Mouse (Mus musculus) heart, adult 2 months (tissue): Measurements from ENCODE around the gene Tm4sf20. TPM values are rescaled to one million over a fixed set of nuclear protein-coding genes. Genes with fewer than 3 reads are reported as not detected.

Experiments
- DNase-seq, 2 experiments: peaks; one replicate each; pipeline ENCODE4 v3.0.0; 2021
- H3K27ac ChIP-seq: fragments of 200-600 bp; 2 replicates; pipeline ENCODE4 v1.8.1; 2022
- H3K27me3 ChIP-seq: fragments of 200-500 bp; 2 replicates; pipeline ENCODE4 v1.6.1; 2012; ENCODE audit warnings: mild to moderate bottlenecking, low read length, inconsistent platforms, mixed read lengths; ENCODE audit not compliant: control insufficient read depth, insufficient read depth
- H3K36me3 ChIP-seq: fragments of 200-500 bp; 2 replicates; pipeline ENCODE4 v1.6.1; 2012; ENCODE audit warnings: low read length, inconsistent platforms; ENCODE audit not compliant: control insufficient read depth, insufficient read depth
- H3K4me1 ChIP-seq: fragments of 200-500 bp; 2 replicates; pipeline ENCODE4 v1.6.1; 2011; ENCODE audit warnings: low read length; ENCODE audit not compliant: control insufficient read depth, insufficient read depth
- H3K4me3 ChIP-seq: fragments of 200-600 bp; 2 replicates; pipeline ENCODE4 v1.8.1; 2022
- H3K79me2 ChIP-seq: fragments of 200-500 bp; replicated peaks from 2 replicates; pipeline ENCODE4 v1.6.1; 2012; ENCODE audit warnings: mild to moderate bottlenecking, inconsistent platforms, low read length, moderate library complexity, mixed read lengths; ENCODE audit not compliant: control insufficient read depth, insufficient read depth
- H3K9ac ChIP-seq: fragments of 200-500 bp; 2 replicates; pipeline ENCODE4 v1.6.1; 2012; ENCODE audit warnings: low read depth, mild to moderate bottlenecking, control low read depth, inconsistent platforms, low read length, mixed read lengths
- CTCF ChIP-seq: fragments of 200-600 bp; IDR thresholded peaks from 2 replicates; pipeline ENCODE4 v1.8.1; 2022; ENCODE audit warnings: antibody characterized with exemption, mild to moderate bottlenecking, moderate library complexity
- EP300 ChIP-seq: fragments of 200-500 bp; IDR thresholded peaks from 2 replicates; pipeline ENCODE4 v1.6.1; 2011; ENCODE audit warnings: low read depth, low read length, control low read depth; ENCODE audit not compliant: insufficient read depth
- POLR2A ChIP-seq: fragments of 200-500 bp; IDR thresholded peaks from 2 replicates; pipeline ENCODE4 v1.6.1; 2011; ENCODE audit warnings: mild to moderate bottlenecking, low read depth, low read length, control low read depth; ENCODE audit not compliant: insufficient read depth
- WGBS: fragments of 180-500 bp; shearing (Covaris S2); methylation state at CpG from one replicate; pipeline ENCODE4 v1.1.7; 2018; 5-methylcytosine and 5-hydroxymethylcytosine counted together
- intact Hi-C: fragments of 180-260 bp; cut with DNase I; formaldehyde crosslinking; loops from one replicate; pipeline ENCODE4 v1.15.1; 2025
- polyA plus RNA-seq: library from polyadenylated mRNA; depleted of rRNA; stranded (reverse); fragments of >200 nt; gene quantifications from 2 replicates; pipeline ENCODE4 v1.2.3, GENCODE M21; 2012
- total RNA-seq, 2 experiments: library from RNA; stranded (reverse); gene quantifications; 2 replicates each; pipeline ENCODE4 v1.2.3; 2021

Gene Tm4sf20
- total and polyA plus RNA-seq, 3 experiments = not detected

DNA sequence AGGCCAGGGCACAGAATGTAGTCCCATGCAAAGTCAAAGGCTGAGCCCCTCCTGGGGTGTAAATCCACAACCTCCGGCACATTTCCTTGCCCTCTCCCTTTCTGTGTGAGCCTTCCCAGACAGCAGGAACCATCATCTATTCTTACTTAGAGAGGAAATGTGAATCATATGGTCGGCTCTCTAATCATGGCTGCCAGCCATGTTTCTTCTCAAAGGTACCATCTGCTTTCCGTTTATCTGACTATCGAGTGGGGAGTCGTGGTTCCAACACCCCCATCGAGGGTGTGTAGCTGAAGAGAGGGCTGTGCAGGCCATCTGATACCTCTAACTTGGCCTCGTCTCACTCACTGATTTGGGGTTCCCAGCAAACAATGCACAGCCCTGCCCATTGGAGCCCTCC is 19.8 kb upstream of the Tm4sf20 start:
- Histone ChIP-seq H3K4me3 (no peak overlapping the region), H3K9ac (no peak overlapping the region), H3K79me2 (no peaks in the 10 kb centered on the region), H3K27me3 (no peaks in the 10 kb centered on the region), H3K36me3 (no peaks in the 10 kb centered on the region), H3K27ac (no peak overlapping the region), H3K4me1 (peaks cover 2% of the 10 kb centered on the region)
- intact Hi-C loops = no loop called here
- no peak for DNase-seq
- TF ChIP-seq CTCF = no peak
- 59% methylated on average over 7 of the region's 7 CpGs for WGBS

- Histone ChIP-seq H3K27ac (no peak overlapping the region), H3K9ac (no peak overlapping the region), H3K27me3 (no peaks in the 10 kb centered on the region), H3K36me3 (no peaks in the 10 kb centered on the region), H3K4me3 (no peak overlapping the region), H3K4me1 (peaks cover 2% of the 10 kb centered on the region), H3K79me2 (no peaks in the 10 kb centered on the region)
- TF ChIP-seq EP300 = peak; percentile 87
- TF ChIP-seq CTCF = peak; percentile 90
- TF ChIP-seq POLR2A = no peak
- peak; percentile 53 to 69 for DNase-seq
- intact Hi-C loops = loop anchor here (1.0 to 2.0 kb wide), 4 partner anchors 51 to 400 kb away; partner anchors contain the start of gene Agfg1
- 3% methylated on average over 2 of the region's 2 CpGs for WGBS
Measured at GRCm38 (mm10) chr1:82787414-82787813, 19.2 kb upstream of the Tm4sf20 start.

DNA sequence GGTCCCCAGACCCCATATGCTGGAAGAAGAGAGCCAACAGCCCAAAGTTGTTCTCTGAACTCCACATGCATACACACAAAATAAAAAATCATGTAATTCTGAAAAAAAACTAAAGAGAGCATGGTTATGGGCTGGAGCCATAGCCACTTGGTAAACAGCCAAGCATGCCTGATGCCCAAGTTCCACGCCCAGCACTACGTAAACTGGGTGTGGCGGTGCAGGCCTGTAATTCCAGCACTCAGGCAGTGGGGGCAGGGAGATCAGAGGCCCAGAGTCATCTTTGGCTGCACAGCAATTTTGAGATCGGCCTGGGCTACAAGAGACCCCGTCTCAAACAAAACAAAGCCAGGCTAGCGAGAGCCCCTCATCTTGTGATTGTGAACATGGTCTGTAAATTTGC is 17.3 kb upstream of the Tm4sf20 start:
- WGBS = 64% methylated on average over 6 of the region's 6 CpGs
- Histone ChIP-seq H3K4me1 (peaks cover 2% of the 10 kb centered on the region), H3K27ac (no peak overlapping the region), H3K9ac (no peak overlapping the region), H3K36me3 (no peaks in the 10 kb centered on the region), H3K79me2 (no peaks in the 10 kb centered on the region), H3K27me3 (no peaks in the 10 kb centered on the region), H3K4me3 (no peak overlapping the region)
- DNase-seq = no peak
- intact Hi-C loops = no loop called here
- no peak for TF ChIP-seq CTCF
- TF ChIP-seq EP300 = no peak

GRCm38 (mm10) chr1:82783559-82783958 is 15.3 kb upstream of the Tm4sf20 start:
- Histone ChIP-seq H3K4me1 (peaks cover 2% of the 10 kb centered on the region), H3K36me3 (no peaks in the 10 kb centered on the region), H3K79me2 (no peaks in the 10 kb centered on the region), H3K4me3 (no peak overlapping the region), H3K9ac (no peak overlapping the region), H3K27me3 (no peaks in the 10 kb centered on the region), H3K27ac (no peak overlapping the region)
- intact Hi-C loops = no loop called here
- WGBS = 72% methylated on average over 3 of the region's 3 CpGs
- no peak for TF ChIP-seq CTCF
- TF ChIP-seq POLR2A = no peak
- no peak for TF ChIP-seq EP300
- DNase-seq = no peak

GRCm38 (mm10) chr1:82779388-82779966 is 11.2 kb upstream of the Tm4sf20 start:
- no peak for DNase-seq
- TF ChIP-seq POLR2A = no peak
- no peak for TF ChIP-seq EP300
- TF ChIP-seq CTCF = no peak
- no peaks in the 10 kb centered on the region for H3K4me1 ChIP-seq
- H3K4me3 ChIP-seq = no peak overlapping the region
- H3K9ac ChIP-seq = no peak overlapping the region
- H3K27ac ChIP-seq = no peak overlapping the region
- no peaks in the 10 kb centered on the region for H3K27me3 ChIP-seq
- 78% methylated on average over 6 of the region's 6 CpGs for WGBS
- no peaks in the 10 kb centered on the region for H3K79me2 ChIP-seq
- intact Hi-C loops = no loop called here
- no peaks in the 10 kb centered on the region for H3K36me3 ChIP-seq

DNA sequence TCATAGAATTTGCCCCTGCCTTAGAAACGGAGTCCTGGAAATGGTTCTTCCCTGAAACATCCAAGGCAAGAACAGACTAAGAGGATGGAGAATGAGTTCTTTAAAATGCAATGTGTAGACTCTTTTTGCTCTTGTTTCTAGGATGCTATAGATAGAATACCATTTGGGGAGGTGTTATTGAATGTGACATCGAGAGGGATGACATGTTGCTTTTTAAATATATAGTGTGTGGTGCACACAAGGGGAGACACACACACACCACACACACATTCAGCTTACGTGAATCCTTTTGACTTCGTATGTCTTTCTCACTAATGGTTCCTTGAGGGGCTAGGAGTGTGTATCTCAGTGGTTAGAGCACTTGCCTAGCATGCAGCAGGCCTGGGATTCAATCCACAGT is 7.0 kb upstream of the Tm4sf20 start:
- Histone ChIP-seq H3K4me3 (no peak overlapping the region), H3K27ac (no peak overlapping the region), H3K4me1 (no peaks in the 10 kb centered on the region), H3K79me2 (no peaks in the 10 kb centered on the region), H3K9ac (no peak overlapping the region), H3K36me3 (no peaks in the 10 kb centered on the region), H3K27me3 (no peaks in the 10 kb centered on the region)
- 86% methylated on average over 4 of the region's 4 CpGs for WGBS
- no peak for DNase-seq
- TF ChIP-seq CTCF (no peak), POLR2A (no peak), EP300 (no peak)
- intact Hi-C loops = no loop called here
